Mouse (Mus musculus): ENCODE data around the gene E130208F15Rik. TPM values are rescaled to one million over a fixed set of nuclear protein-coding genes. Genes with fewer than 3 reads are reported as not detected.
A peak's percentile ranks its signal among the peaks of the same experiment; 100 is the strongest.

E130208F15Rik gene
- polyA plus RNA-seq, 1 experiment from 2014 or later = not detected

- ATAC-seq (peak; percentile 81), DNase-seq (peak; percentile 58)
- peak overlapping the region; percentile 84 for H3K27ac ChIP-seq (ENCODE audit: low read depth)
- peak overlapping the region; percentile 53; the same call in 1 of the 2 replicates for H3K9ac ChIP-seq (replicated peaks)
- H3K9me3 ChIP-seq (ENCODE audit: low read length) = no peaks in the 10 kb centered on the region
- 61% methylated on average over 27 of the region's 27 CpGs for WGBS (ENCODE audit: insufficient replicate concordance)
- peak overlapping the region; percentile 62 for H3K4me2 ChIP-seq (ENCODE audit: low read depth, low read length)
- no peaks in the 10 kb centered on the region for H3K36me3 ChIP-seq (replicated peaks; ENCODE audit: insufficient read depth, low read length)
- peaks cover 11% of the 10 kb centered on the region for H3K4me1 ChIP-seq (ENCODE audit: insufficient read depth)
- TF ChIP-seq EP300 (IDR thresholded peaks at IDR 0.05; ENCODE audit: low read depth) (no peak), CTCF (IDR thresholded peaks at IDR 0.05; ENCODE audit: low read depth) (no peak)
- no peaks in the 10 kb centered on the region for H3K27me3 ChIP-seq (ENCODE audit: insufficient read depth, low read length)
- peak overlapping the region; percentile 41 for H3K4me3 ChIP-seq (ENCODE audit: low read depth, low read length)
Observed at GRCm38 (mm10) chr7:30313666-30314320, 7.7 kb upstream of the E130208F15Rik start.

- Histone ChIP-seq H3K27ac (ENCODE audit: low read depth) (peak within 1 kb of the TSS; percentile 84), H3K4me3 (ENCODE audit: low read depth, low read length) (peak within 1 kb of the TSS; percentile 41), H3K9me3 (ENCODE audit: low read length) (no peaks in the 10 kb centered on the region), H3K9ac (replicated peaks) (peak within 1 kb of the TSS; percentile 53; the same call in 1 of the 2 replicates), H3K4me1 (ENCODE audit: insufficient read depth) (peaks cover 3% of the 10 kb centered on the region; the same call in 1 of the 2 replicates), H3K4me2 (ENCODE audit: low read depth, low read length) (peak within 1 kb of the TSS; percentile 62), H3K27me3 (ENCODE audit: insufficient read depth, low read length) (no peaks in the 10 kb centered on the region), H3K36me3 (replicated peaks; ENCODE audit: insufficient read depth, low read length) (no peaks in the 10 kb centered on the region)
- ATAC-seq (no peak), DNase-seq (no peak)
- TF ChIP-seq EP300 (IDR thresholded peaks at IDR 0.05; ENCODE audit: low read depth) = no peak
- no peak for TF ChIP-seq CTCF (IDR thresholded peaks at IDR 0.05; ENCODE audit: low read depth)
- WGBS (ENCODE audit: insufficient replicate concordance) = 10% methylated on average over 8 of the region's 9 CpGs
Observed at GRCm38 (mm10) chr7:30314721-30315155, 6.8 kb upstream of the E130208F15Rik start, which contains the start of gene Syne4. Syne4 (plus strand) TSS chr7:30314807.

GRCm38 (mm10) chr7:30315559-30316529, 5.7 kb upstream of the E130208F15Rik start:
- Histone ChIP-seq H3K27me3 (ENCODE audit: insufficient read depth, low read length) (no peaks in the 10 kb centered on the region), H3K27ac (ENCODE audit: low read depth) (no peak overlapping the region), H3K4me1 (ENCODE audit: insufficient read depth) (peaks cover 6% of the 10 kb centered on the region), H3K4me3 (ENCODE audit: low read depth, low read length) (no peak overlapping the region), H3K9ac (replicated peaks) (no peak overlapping the region), H3K9me3 (ENCODE audit: low read length) (no peaks in the 10 kb centered on the region), H3K36me3 (replicated peaks; ENCODE audit: insufficient read depth, low read length) (no peaks in the 10 kb centered on the region), H3K4me2 (ENCODE audit: low read depth, low read length) (peak overlapping the region; percentile 62; the same call in 1 of the 2 replicates)
- TF ChIP-seq CTCF (IDR thresholded peaks at IDR 0.05; ENCODE audit: low read depth) (no peak), EP300 (IDR thresholded peaks at IDR 0.05; ENCODE audit: low read depth) (no peak)
- DNase-seq (no peak), ATAC-seq (no peak)
- WGBS (ENCODE audit: insufficient replicate concordance) = 54% methylated on average over 13 of the region's 13 CpGs

GRCm38 (mm10) chr7:30318142-30318541, 3.4 kb upstream of the E130208F15Rik start:
- Histone ChIP-seq H3K4me3 (ENCODE audit: low read depth, low read length) (no peak overlapping the region), H3K4me1 (ENCODE audit: insufficient read depth) (peaks cover 22% of the 10 kb centered on the region), H3K27ac (ENCODE audit: low read depth) (no peak overlapping the region), H3K4me2 (ENCODE audit: low read depth, low read length) (no peak overlapping the region), H3K36me3 (replicated peaks; ENCODE audit: insufficient read depth, low read length) (no peaks in the 10 kb centered on the region), H3K9me3 (ENCODE audit: low read length) (no peaks in the 10 kb centered on the region), H3K27me3 (ENCODE audit: insufficient read depth, low read length) (no peaks in the 10 kb centered on the region), H3K9ac (replicated peaks) (no peak overlapping the region)
- no peak for ATAC-seq
- 88% methylated on average over 3 of the region's 3 CpGs for WGBS (ENCODE audit: insufficient replicate concordance)
- no peak for DNase-seq
- TF ChIP-seq CTCF (IDR thresholded peaks at IDR 0.05; ENCODE audit: low read depth) (no peak), EP300 (IDR thresholded peaks at IDR 0.05; ENCODE audit: low read depth) (no peak)

GRCm38 (mm10) chr7:30320946-30321345, 594 bp upstream of the E130208F15Rik start:
- no peaks in the 10 kb centered on the region for H3K36me3 ChIP-seq (replicated peaks; ENCODE audit: insufficient read depth, low read length)
- no peak for DNase-seq
- peaks cover 21% of the 10 kb centered on the region for H3K4me1 ChIP-seq (ENCODE audit: insufficient read depth)
- H3K9ac ChIP-seq (replicated peaks) = peak overlapping the region; percentile 74
- peak overlapping the region; percentile 89 for H3K4me2 ChIP-seq (ENCODE audit: low read depth, low read length)
- no peak for ATAC-seq
- 66% methylated on average over 2 of the region's 2 CpGs for WGBS (ENCODE audit: insufficient replicate concordance)
- TF ChIP-seq CTCF (IDR thresholded peaks at IDR 0.05; ENCODE audit: low read depth) = no peak
- TF ChIP-seq EP300 (IDR thresholded peaks at IDR 0.05; ENCODE audit: low read depth) = no peak
- peak overlapping the region; percentile 68 for H3K4me3 ChIP-seq (ENCODE audit: low read depth, low read length)
- no peaks in the 10 kb centered on the region for H3K27me3 ChIP-seq (ENCODE audit: insufficient read depth, low read length)
- peak overlapping the region; percentile 93 for H3K27ac ChIP-seq (ENCODE audit: low read depth)
- H3K9me3 ChIP-seq (ENCODE audit: low read length) = peaks cover 2% of the 10 kb centered on the region; the same call in 1 of the 2 replicates

GRCm38 (mm10) chr7:30322285-30322667, 736 bp downstream of the E130208F15Rik start:
- Histone ChIP-seq H3K36me3 (replicated peaks; ENCODE audit: insufficient read depth, low read length) (no peaks in the 10 kb centered on the region), H3K4me3 (ENCODE audit: low read depth, low read length) (peak overlapping the region; percentile 68), H3K9me3 (ENCODE audit: low read length) (peaks cover 2% of the 10 kb centered on the region; the same call in 1 of the 2 replicates), H3K4me2 (ENCODE audit: low read depth, low read length) (peak overlapping the region; percentile 89), H3K4me1 (ENCODE audit: insufficient read depth) (peaks cover 21% of the 10 kb centered on the region), H3K9ac (replicated peaks) (peak overlapping the region; percentile 74), H3K27me3 (ENCODE audit: insufficient read depth, low read length) (no peaks in the 10 kb centered on the region), H3K27ac (ENCODE audit: low read depth) (peak overlapping the region; percentile 93)
- TF ChIP-seq CTCF (IDR thresholded peaks at IDR 0.05; ENCODE audit: low read depth) = no peak
- no peak for TF ChIP-seq EP300 (IDR thresholded peaks at IDR 0.05; ENCODE audit: low read depth)
- ATAC-seq = peak; percentile 97
- WGBS (ENCODE audit: insufficient replicate concordance) = under 1% methylated on average over 18 of the region's 20 CpGs
- peak; percentile 96 for DNase-seq

Measured in liver, postnatal 0 days (tissue).